Mouse (Mus musculus): ENCODE measurements at regions not wholly inside any gene's neighbourhood (a gene's known extent, or its start where the extent isn't known, plus 50 kb on each side); places are given as distances from the start of the nearest gene placed in this dataset.

DNA sequence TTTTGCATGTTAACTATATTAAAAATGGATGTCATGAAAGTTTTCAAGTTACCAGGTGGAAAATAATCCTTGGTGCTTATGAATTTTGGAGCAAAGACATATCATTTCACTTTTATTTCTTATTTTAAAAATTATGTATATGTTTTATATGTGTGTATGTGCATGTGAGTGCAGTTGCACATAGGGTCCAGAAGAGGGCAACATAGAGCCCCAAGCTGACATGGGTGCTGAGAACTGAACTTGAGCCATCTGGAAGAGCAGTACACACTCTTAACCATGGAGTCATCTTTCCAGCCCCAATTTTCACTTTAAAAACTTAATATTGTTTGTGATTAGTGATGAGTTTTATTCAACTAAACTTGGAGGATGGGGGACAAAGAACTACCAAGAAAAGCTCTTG, 84.0 kb downstream of the Otud1 start:
- H3K4me1 ChIP-seq (ENCODE audit: control insufficient read depth, insufficient read depth, low read length) = no peaks in the 10 kb centered on the region
- H3K27ac ChIP-seq (ENCODE audit: insufficient read depth, low read length) = no peak overlapping the region
- no peak for DNase-seq
- H3K27me3 ChIP-seq (ENCODE audit: control insufficient read depth, insufficient read depth, low read length) = no peaks in the 10 kb centered on the region; the same call in 1 of the 2 replicates
- no peak overlapping the region for H3K4me3 ChIP-seq (replicated peaks; ENCODE audit: insufficient read depth, low read depth, low read length)
- TF ChIP-seq CTCF (IDR thresholded peaks at IDR 0.05; ENCODE audit: borderline replicate concordance, insufficient read depth, low read depth, low read length) = no peak

DNA sequence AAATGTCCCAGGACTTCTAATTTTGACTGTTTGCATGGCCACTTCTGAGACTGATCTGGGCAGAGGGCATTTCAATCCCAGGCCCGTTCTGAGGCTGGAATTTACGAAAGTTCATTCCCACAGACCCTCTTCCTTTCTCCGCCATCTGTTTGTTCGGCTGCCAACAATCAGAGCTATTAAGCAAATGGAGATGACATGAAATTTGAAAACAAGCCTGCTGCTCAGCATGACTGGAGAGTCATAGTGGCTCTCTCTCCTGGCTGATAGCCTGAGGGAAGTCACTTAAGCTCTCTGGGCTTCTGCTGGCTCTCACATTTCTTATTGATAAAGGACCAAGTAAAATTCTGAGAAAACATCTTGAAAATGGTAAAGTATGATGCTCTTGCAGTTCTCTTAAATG, 85.9 kb downstream of the Otud1 start:
- Histone ChIP-seq H3K27me3 (ENCODE audit: control insufficient read depth, insufficient read depth, low read length) (no peaks in the 10 kb centered on the region; the same call in 1 of the 2 replicates), H3K27ac (ENCODE audit: insufficient read depth, low read length) (no peak overlapping the region), H3K4me3 (replicated peaks; ENCODE audit: insufficient read depth, low read depth, low read length) (no peak overlapping the region), H3K4me1 (ENCODE audit: control insufficient read depth, insufficient read depth, low read length) (no peaks in the 10 kb centered on the region)
- TF ChIP-seq POLR2A (IDR thresholded peaks at IDR 0.05; ENCODE audit: borderline replicate concordance, insufficient read depth, low read length) = no peak
- no peak for TF ChIP-seq CTCF (IDR thresholded peaks at IDR 0.05; ENCODE audit: borderline replicate concordance, insufficient read depth, low read depth, low read length)
- DNase-seq = peak; percentile 11 to 54
- 7% methylated on average over 4 of the region's 4 CpGs for WGBS

DNA sequence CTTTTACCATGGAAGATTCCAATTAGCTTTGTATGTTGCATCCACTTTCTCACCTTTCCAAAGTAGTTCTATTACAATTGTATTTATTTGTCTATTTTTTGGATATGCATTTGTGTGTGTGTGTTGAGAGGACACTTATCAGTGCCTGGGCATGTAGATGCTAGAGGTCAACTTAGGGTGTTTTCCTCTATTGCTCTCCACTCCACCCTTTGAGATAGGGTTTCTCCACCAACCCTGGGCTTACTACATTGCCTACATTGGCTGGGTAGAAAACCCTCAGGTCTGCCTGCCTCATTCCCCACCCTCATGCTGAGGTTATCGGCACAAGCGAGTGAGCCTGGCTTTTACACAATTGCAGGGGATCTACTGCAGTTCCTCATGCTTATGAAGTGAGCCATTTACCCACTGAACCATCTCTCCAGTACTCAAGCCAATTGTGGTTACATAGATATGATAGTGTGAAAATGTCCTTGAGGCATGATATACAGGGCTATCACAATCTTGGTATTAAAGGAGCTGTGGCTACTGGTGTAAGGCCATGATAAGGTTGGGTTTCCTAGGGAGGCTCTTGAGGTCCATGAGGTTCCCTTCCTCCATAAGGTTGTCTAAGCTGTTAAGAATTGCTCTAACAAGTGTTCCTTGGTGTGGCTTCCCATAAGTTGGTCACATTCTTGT, 87.6 kb downstream of the Otud1 start:
- no peak overlapping the region for H3K4me3 ChIP-seq (replicated peaks; ENCODE audit: insufficient read depth, low read depth, low read length)
- WGBS = 99% methylated on average over 2 of the region's 2 CpGs

DNA sequence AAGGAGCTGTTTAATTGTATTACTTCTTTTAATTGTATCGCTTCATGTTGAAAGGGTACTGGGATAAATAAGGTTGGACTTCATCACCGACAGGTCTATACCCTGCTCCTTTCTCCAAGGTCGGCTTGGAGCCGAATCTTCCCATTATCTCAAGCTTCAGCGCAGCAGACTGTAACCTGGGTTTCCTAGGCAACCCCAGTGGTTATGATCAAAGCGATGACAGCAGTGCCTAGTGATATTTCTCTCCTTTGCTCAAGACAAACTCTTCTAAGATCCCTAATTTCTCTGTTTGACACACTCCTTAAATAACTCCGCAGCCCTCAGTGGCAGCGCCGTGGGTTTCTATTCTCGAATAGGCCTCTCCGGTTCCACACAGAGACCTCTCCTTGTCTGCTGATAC, 95.2 kb downstream of the Otud1 start:
- TF ChIP-seq POLR2A (IDR thresholded peaks at IDR 0.05; ENCODE audit: borderline replicate concordance, insufficient read depth, low read length) (no peak), CTCF (IDR thresholded peaks at IDR 0.05; ENCODE audit: borderline replicate concordance, insufficient read depth, low read depth, low read length) (no peak)
- DNase-seq = no peak
- H3K27ac ChIP-seq (ENCODE audit: insufficient read depth, low read length) = no peak overlapping the region
- no peaks in the 10 kb centered on the region for H3K4me1 ChIP-seq (ENCODE audit: control insufficient read depth, insufficient read depth, low read length)
- 90% methylated on average over 11 of the region's 11 CpGs for WGBS
- no peak overlapping the region for H3K4me3 ChIP-seq (replicated peaks; ENCODE audit: insufficient read depth, low read depth, low read length)
- H3K27me3 ChIP-seq (ENCODE audit: control insufficient read depth, insufficient read depth, low read length) = no peaks in the 10 kb centered on the region

More for the DNA sequence above, 87.6 kb downstream of the Otud1 start:
- no peak for TF ChIP-seq CTCF (IDR thresholded peaks at IDR 0.05; ENCODE audit: borderline replicate concordance, insufficient read depth, low read depth, low read length)
- TF ChIP-seq POLR2A (IDR thresholded peaks at IDR 0.05; ENCODE audit: borderline replicate concordance, insufficient read depth, low read length) = no peak
- H3K4me1 ChIP-seq (ENCODE audit: control insufficient read depth, insufficient read depth, low read length) = no peaks in the 10 kb centered on the region
- H3K27ac ChIP-seq (ENCODE audit: insufficient read depth, low read length) = no peak overlapping the region
- H3K27me3 ChIP-seq (ENCODE audit: control insufficient read depth, insufficient read depth, low read length) = no peaks in the 10 kb centered on the region; the same call in 1 of the 2 replicates
- DNase-seq = no peak

DNA sequence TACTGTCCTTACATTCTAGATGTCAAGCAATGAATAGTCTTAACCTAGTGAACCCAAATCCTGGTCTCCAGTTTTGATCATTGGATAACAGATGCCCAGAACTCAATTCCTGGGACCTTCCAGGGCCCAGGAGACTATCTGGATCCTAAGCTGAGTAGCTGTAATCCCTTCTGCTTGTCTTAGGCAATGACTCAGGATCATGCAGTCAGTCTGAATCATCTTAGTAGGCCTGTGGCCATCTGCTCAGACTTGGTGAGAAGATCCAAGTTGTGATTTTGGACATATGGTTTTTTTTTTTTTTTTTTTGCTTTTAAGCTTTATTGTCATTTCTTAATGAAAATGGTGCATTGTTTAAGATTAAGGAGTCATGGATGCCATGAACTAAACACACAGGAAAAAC, 95.9 kb downstream of the Otud1 start:
- Histone ChIP-seq H3K27me3 (ENCODE audit: control insufficient read depth, insufficient read depth, low read length) (no peaks in the 10 kb centered on the region), H3K4me3 (replicated peaks; ENCODE audit: insufficient read depth, low read depth, low read length) (no peak overlapping the region), H3K27ac (ENCODE audit: insufficient read depth, low read length) (no peak overlapping the region), H3K4me1 (ENCODE audit: control insufficient read depth, insufficient read depth, low read length) (no peaks in the 10 kb centered on the region)
- no peak for DNase-seq
- no peak for TF ChIP-seq POLR2A (IDR thresholded peaks at IDR 0.05; ENCODE audit: borderline replicate concordance, insufficient read depth, low read length)
- no peak for TF ChIP-seq CTCF (IDR thresholded peaks at IDR 0.05; ENCODE audit: borderline replicate concordance, insufficient read depth, low read depth, low read length)

DNA sequence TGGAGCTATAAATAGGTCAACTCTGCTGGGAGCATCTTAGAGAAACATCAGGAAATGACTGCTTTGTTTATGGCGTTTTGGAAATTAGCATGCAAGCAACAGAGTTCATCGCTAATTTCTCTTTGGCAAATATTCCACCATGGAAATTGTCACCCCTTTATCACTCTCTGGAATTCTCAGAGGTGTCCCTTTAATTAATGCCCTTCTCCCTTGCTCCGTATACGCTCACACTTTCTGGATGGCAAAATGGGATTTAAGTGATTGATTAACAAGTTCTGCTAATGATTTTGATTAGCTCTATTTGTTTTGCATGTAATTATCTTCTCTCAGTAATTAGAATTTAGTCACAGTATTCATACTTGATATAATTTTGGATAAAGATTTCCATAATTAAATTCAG, 100.4 kb downstream of the Otud1 start:
- no peak overlapping the region for H3K4me3 ChIP-seq (replicated peaks; ENCODE audit: insufficient read depth, low read depth, low read length)
- no peaks in the 10 kb centered on the region for H3K4me1 ChIP-seq (ENCODE audit: control insufficient read depth, insufficient read depth, low read length)
- no peak for DNase-seq
- no peak for TF ChIP-seq CTCF (IDR thresholded peaks at IDR 0.05; ENCODE audit: borderline replicate concordance, insufficient read depth, low read depth, low read length)
- no peak for TF ChIP-seq POLR2A (IDR thresholded peaks at IDR 0.05; ENCODE audit: borderline replicate concordance, insufficient read depth, low read length)
- no peak overlapping the region for H3K27ac ChIP-seq (ENCODE audit: insufficient read depth, low read length)
- no peaks in the 10 kb centered on the region for H3K27me3 ChIP-seq (ENCODE audit: control insufficient read depth, insufficient read depth, low read length)
- WGBS = 62% methylated on average over 4 of the region's 4 CpGs

DNA sequence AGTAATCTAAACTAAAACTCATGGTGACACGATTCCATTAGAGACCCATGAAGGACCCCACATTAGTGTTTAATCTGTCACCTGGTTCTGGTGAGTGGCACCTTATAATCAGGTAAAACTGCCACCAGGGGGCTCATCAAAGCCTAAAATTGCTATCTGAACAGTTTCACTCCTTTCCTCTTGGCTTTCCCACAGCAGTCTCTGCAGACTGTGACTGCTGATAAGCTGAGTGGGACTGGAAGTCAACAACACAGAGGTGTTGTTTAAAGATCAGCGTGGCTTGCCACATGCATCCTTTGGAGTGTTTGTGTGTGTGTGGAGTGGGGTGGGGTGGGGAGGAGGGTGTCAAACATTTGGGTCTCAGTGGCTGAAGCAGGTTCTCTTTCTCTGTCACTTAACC, 101.6 kb downstream of the Otud1 start:
- Histone ChIP-seq H3K27me3 (ENCODE audit: control insufficient read depth, insufficient read depth, low read length) (no peaks in the 10 kb centered on the region; the same call in 1 of the 2 replicates), H3K4me3 (replicated peaks; ENCODE audit: insufficient read depth, low read depth, low read length) (no peak overlapping the region), H3K4me1 (ENCODE audit: control insufficient read depth, insufficient read depth, low read length) (no peaks in the 10 kb centered on the region), H3K27ac (ENCODE audit: insufficient read depth, low read length) (no peak overlapping the region)
- 81% methylated on average over 2 of the region's 2 CpGs for WGBS
- DNase-seq = no peak
- TF ChIP-seq POLR2A (IDR thresholded peaks at IDR 0.05; ENCODE audit: borderline replicate concordance, insufficient read depth, low read length) = no peak
- no peak for TF ChIP-seq CTCF (IDR thresholded peaks at IDR 0.05; ENCODE audit: borderline replicate concordance, insufficient read depth, low read depth, low read length)

DNA sequence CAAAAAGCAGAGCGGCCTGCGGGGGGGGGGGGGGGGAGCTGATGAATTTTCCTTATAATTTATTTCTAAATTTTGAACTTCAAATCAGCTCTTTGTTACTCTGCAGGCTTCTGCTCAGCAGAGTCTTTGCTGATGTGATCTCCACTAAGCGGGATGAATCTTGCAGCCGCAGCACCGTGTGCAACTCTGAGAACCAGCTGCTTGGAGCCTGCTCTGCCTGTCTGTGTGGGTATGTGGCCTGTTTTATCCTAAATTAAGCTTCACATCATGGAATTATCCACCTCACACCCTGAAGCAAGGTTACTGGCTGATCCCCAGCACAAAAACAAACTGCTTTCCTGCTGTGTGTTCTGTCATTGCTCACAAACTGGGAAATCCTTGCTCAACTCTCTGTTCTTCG, 102.0 kb downstream of the Otud1 start:
- TF ChIP-seq POLR2A (IDR thresholded peaks at IDR 0.05; ENCODE audit: borderline replicate concordance, insufficient read depth, low read length) (no peak), CTCF (IDR thresholded peaks at IDR 0.05; ENCODE audit: borderline replicate concordance, insufficient read depth, low read depth, low read length) (no peak)
- Histone ChIP-seq H3K27ac (ENCODE audit: insufficient read depth, low read length) (no peak overlapping the region), H3K27me3 (ENCODE audit: control insufficient read depth, insufficient read depth, low read length) (no peaks in the 10 kb centered on the region; the same call in 1 of the 2 replicates), H3K4me1 (ENCODE audit: control insufficient read depth, insufficient read depth, low read length) (no peaks in the 10 kb centered on the region), H3K4me3 (replicated peaks; ENCODE audit: insufficient read depth, low read depth, low read length) (no peak overlapping the region)
- WGBS = 82% methylated on average over 6 of the region's 6 CpGs
- DNase-seq = no peak

Data from cerebellum, adult 2 months (tissue).